Mouse (Mus musculus) midbrain, embryonic 11.5 days (tissue): Measurements from ENCODE around the gene Mcrip2. TPM values are rescaled to one million over a fixed set of nuclear protein-coding genes. Genes with fewer than 3 reads are reported as not detected.
A peak's percentile ranks its signal among the peaks of the same experiment; 100 is the strongest.

ENCODE experiments used
- ATAC-seq: fragments of 200-750 bp; cut with Nextera tagmentation; 2 replicates; pipeline ENCODE4 v1.8.0; 2017; ENCODE audit warnings: moderate TSS enrichment, moderate library complexity; ENCODE audit not compliant: low FRiP score
- DNase-seq: peaks from one replicate; pipeline ENCODE4 v3.0.0; 2015; ENCODE audit warnings: low spot score; ENCODE audit errors: missing footprints
- H3K27ac ChIP-seq: fragments of 300-500 bp; sonication (generic); 2 replicates; pipeline ENCODE4 v1.5.1; 2014; ENCODE audit warnings: low read depth, low read length
- H3K27me3 ChIP-seq: fragments of 300-500 bp; sonication (generic); 2 replicates; pipeline ENCODE4 v1.6.1; 2014; ENCODE audit warnings: mild to moderate bottlenecking, low read length, moderate library complexity, mixed read lengths; ENCODE audit not compliant: control insufficient read depth, insufficient read depth
- H3K36me3 ChIP-seq: fragments of 300-500 bp; sonication (generic); 2 replicates; pipeline ENCODE4 v1.6.1; 2014; ENCODE audit warnings: mild to moderate bottlenecking, low read length, moderate library complexity, mixed read lengths; ENCODE audit not compliant: control insufficient read depth, insufficient read depth
- H3K4me1 ChIP-seq: fragments of 300-500 bp; sonication (generic); 2 replicates; pipeline ENCODE4 v1.6.1; 2014; ENCODE audit warnings: low read length; ENCODE audit not compliant: control insufficient read depth, insufficient read depth
- H3K4me2 ChIP-seq: fragments of 300-500 bp; sonication (generic); 2 replicates; pipeline ENCODE4 v1.6.1; 2014; ENCODE audit warnings: mild to moderate bottlenecking, moderate library complexity
- H3K4me3 ChIP-seq: fragments of 300-500 bp; sonication (generic); 2 replicates; pipeline ENCODE4 v1.5.1; 2014; ENCODE audit warnings: low read depth, low read length
- H3K9ac ChIP-seq: fragments of 300-500 bp; sonication (generic); 2 replicates; pipeline ENCODE4 v1.6.1; 2014; ENCODE audit warnings: low read length
- H3K9me3 ChIP-seq: fragments of 300-500 bp; sonication (generic); 2 replicates; pipeline ENCODE4 v1.6.1; 2016; ENCODE audit warnings: low read length; ENCODE audit not compliant: control insufficient read depth
- WGBS: fragments of 180-500 bp; shearing (Covaris S2); extraction: QIAGEN DNeasy Blood & Tissue Kit; methylation state at CpG from one replicate; pipeline ENCODE4 v1.1.7; 2014; 5-methylcytosine and 5-hydroxymethylcytosine counted together
- polyA plus RNA-seq: library from polyadenylated mRNA; unstranded; fragments of >200 nt; fragmentation: Nextera tagmentation; extraction: Ambion mirVana; gene quantifications from 2 replicates; pipeline ENCODE4 v1.2.1, GENCODE M21; 2014

Gene Mcrip2
- polyA plus RNA-seq, 1 experiment from 2014 or later: 7.0 TPM

DNA sequence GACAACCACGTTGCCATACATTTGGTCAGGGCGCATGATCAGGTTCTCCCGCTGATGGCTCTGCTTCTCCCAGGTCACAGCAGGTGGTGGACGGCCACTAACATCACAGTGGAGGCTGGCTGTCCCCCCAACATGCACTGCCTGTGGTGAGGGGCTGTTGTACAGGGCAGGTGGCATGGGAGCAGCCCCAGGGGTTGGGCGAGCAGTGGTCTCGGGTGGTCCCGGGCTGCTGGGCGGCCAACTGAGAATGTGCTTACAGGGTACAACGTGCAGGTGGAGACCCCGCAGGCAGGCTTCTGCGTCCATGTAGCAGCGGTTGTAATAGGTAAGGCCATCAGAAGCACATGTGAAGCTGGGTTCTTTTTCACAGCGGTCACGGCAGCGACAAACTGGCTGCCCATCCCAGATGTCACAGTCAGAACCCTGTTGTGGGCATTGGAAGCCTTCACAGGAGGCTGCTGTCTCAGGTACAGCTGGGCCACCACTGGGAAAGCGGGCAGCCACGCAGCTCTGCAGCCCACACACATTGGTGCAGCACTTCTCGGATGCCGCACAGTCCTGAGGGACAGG is 10.1 kb upstream of the Mcrip2 start:
- Histone ChIP-seq H3K4me1 (peaks cover 45% of the 10 kb centered on the region), H3K4me3 (no peak overlapping the region), H3K27ac (no peak overlapping the region), H3K9ac (no peak overlapping the region), H3K4me2 (no peak overlapping the region), H3K9me3 (no peaks in the 10 kb centered on the region), H3K27me3 (no peaks in the 10 kb centered on the region), H3K36me3 (no peaks in the 10 kb centered on the region)
- peak; percentile 78 for DNase-seq
- no peak for ATAC-seq
- 82% methylated on average over 19 of the region's 19 CpGs for WGBS

- WGBS: 93% methylated on average over 32 of the region's 32 CpGs
Measured at GRCm38 (mm10) chr17:25877741-25878610, 9.4 kb upstream of the Mcrip2 start.

GRCm38 (mm10) chr17:25877025-25877424 is 8.5 kb upstream of the Mcrip2 start:
- ATAC-seq (no peak), DNase-seq (no peak)
- Histone ChIP-seq H3K4me1 (peaks cover 38% of the 10 kb centered on the region), H3K27me3 (no peaks in the 10 kb centered on the region), H3K4me3 (no peak overlapping the region), H3K36me3 (no peaks in the 10 kb centered on the region), H3K27ac (no peak overlapping the region), H3K4me2 (no peak overlapping the region), H3K9ac (no peak overlapping the region; the same call in 1 of the 2 replicates), H3K9me3 (no peaks in the 10 kb centered on the region)
- WGBS: 92% methylated on average over 3 of the region's 3 CpGs

More at GRCm38 (mm10) chr17:25877741-25878610, 9.4 kb upstream of the Mcrip2 start:
- no peaks in the 10 kb centered on the region for H3K36me3 ChIP-seq
- H3K27ac ChIP-seq: no peak overlapping the region
- H3K27me3 ChIP-seq: no peaks in the 10 kb centered on the region
- DNase-seq (no peak), ATAC-seq (no peak)
- H3K9me3 ChIP-seq: no peaks in the 10 kb centered on the region
- H3K4me3 ChIP-seq: no peak overlapping the region
- no peak overlapping the region for H3K9ac ChIP-seq
- H3K4me2 ChIP-seq: no peak overlapping the region
- H3K4me1 ChIP-seq: peaks cover 45% of the 10 kb centered on the region

GRCm38 (mm10) chr17:25876347-25876915 is 7.9 kb upstream of the Mcrip2 start:
- 53% methylated on average over 10 of the region's 10 CpGs for WGBS
- Histone ChIP-seq H3K4me3 (peak overlapping the region; percentile 80), H3K27ac (no peak overlapping the region), H3K4me1 (peaks cover 32% of the 10 kb centered on the region), H3K9me3 (no peaks in the 10 kb centered on the region), H3K9ac (peak overlapping the region; percentile 78), H3K27me3 (no peaks in the 10 kb centered on the region), H3K4me2 (peak overlapping the region; percentile 90), H3K36me3 (no peaks in the 10 kb centered on the region)
- DNase-seq: peak; percentile 84
- no peak for ATAC-seq

DNA sequence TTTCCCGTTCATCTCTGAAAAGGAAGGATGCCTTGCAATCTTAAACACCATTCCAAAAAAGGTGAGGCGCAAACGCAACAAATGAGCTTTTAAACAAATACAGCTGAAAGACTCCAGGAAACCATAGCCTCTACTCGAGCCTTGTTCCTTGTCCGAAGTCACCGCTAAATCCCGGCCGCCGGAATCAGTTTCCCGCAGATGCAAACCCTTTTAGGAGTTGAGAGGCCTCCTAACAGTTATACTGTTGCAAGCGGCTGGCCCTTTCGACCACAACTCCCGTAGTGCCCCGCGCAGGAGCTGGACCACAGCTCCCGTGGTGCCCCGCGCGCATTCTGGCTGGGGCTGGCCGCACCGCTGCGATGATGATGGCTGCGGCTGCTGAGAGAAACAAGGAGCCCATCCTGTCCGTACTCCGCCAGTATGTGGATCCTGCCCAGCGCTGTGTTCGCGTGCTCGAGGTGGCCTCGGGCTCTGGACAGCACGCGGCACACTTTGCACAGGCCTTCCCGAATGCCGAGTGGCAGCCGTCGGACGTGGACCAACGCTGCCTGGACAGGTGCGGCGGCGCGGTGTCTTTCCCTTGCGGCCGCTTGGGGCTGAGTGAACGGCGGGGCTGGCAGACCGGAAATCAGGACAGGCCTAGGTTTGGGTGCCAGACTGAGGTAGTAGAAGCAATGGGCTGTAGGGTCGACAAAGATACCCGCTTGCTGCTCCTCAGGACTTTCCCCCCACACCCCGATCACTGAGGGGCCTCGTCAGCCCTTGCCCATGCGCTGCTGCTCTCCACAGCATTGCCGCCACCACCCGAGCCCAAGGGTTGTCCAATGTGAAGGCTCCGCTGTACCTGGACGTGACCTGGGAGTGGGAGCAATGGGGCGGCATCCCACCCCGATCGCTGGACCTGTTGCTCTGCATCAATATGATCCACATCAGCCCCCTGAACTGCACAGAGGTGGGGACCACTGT is 6.9 kb upstream of the Mcrip2 start:
- Histone ChIP-seq H3K9ac (peak overlapping the region; percentile 78), H3K9me3 (no peaks in the 10 kb centered on the region), H3K4me2 (peak overlapping the region; percentile 90), H3K27me3 (no peaks in the 10 kb centered on the region), H3K4me1 (peaks cover 23% of the 10 kb centered on the region), H3K27ac (peak overlapping the region; percentile 85), H3K36me3 (no peaks in the 10 kb centered on the region), H3K4me3 (peak overlapping the region; percentile 80)
- DNase-seq: peak; percentile 98
- ATAC-seq: peak; percentile 90
- WGBS: 1% methylated on average over 59 of the region's 59 CpGs

DNA sequence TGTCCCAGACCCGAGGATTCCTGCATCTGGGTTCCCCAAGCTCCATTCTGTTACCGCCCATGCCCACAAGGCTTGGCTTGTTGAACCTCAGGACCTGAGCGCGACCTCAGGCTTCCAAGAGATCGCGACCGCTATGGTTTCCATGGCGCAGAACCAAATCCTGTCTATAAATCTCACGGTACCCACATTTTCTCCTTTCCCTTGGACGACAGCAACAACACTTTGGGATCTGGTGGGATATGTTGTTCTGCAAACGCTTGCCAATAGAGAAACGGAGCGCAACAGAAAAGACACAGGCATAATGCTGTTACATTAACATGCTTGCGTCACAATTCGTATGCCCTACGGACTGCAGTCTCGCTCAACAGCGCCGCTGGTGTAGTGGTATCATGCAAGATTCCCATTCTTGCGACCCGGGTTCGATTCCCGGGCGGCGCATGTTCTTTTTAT is 6.2 kb upstream of the Mcrip2 start, which contains the start of gene Mettl26:
Gene Mettl26 (plus strand): TSS at position 354 of the 450 bp plus-strand sequence.
- peak within 1 kb of the TSS; percentile 80 for H3K4me3 ChIP-seq
- H3K4me2 ChIP-seq: peak within 1 kb of the TSS; percentile 90
- no peaks in the 10 kb centered on the region for H3K9me3 ChIP-seq
- WGBS: under 1% methylated on average over 25 of the region's 25 CpGs
- H3K9ac ChIP-seq: peak within 1 kb of the TSS; percentile 78
- no peaks in the 10 kb centered on the region for H3K27me3 ChIP-seq
- H3K27ac ChIP-seq: peak within 1 kb of the TSS; percentile 85
- H3K4me1 ChIP-seq: peaks cover 16% of the 10 kb centered on the region
- ATAC-seq: peak; percentile 73
- DNase-seq: peak; percentile 100
- H3K36me3 ChIP-seq: no peaks in the 10 kb centered on the region

DNA sequence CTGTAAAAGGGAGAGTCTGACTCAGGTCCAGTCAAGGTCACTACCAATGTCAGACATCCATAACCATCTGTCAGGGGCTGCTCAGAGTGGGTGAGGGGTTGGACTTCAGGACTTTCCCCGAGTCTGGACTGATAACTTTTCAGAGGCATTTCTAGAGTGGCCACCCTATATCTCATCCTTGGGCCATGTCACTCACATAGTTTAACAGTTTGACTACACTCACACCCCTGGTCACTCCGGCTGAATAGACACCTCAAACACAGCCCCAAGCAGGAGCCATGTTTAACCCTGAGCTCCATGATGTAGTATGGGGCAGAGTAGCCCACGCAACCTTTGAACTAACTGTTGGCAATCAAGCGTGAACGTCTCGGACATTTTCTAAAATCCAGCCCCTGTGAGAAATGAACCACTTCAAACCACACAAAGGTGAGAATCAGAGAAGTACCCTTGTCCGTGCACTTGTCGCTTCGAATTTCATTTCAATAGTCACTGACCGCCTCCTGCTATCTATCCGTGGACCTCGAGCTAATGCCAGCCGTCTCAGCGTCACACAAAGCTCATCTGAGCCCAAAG is 5.7 kb upstream of the Mcrip2 start:
- H3K27me3 ChIP-seq: no peaks in the 10 kb centered on the region
- H3K4me2 ChIP-seq: peak overlapping the region; percentile 90
- H3K4me3 ChIP-seq: peak overlapping the region; percentile 80
- no peak for DNase-seq
- H3K27ac ChIP-seq: peak overlapping the region; percentile 49; the same call in 1 of the 2 replicates
- H3K4me1 ChIP-seq: peaks cover 14% of the 10 kb centered on the region
- ATAC-seq: peak; percentile 17; the same call in 1 of the 2 replicates
- 9% methylated on average over 14 of the region's 14 CpGs for WGBS
- no peaks in the 10 kb centered on the region for H3K36me3 ChIP-seq
- H3K9ac ChIP-seq: peak overlapping the region; percentile 57
- H3K9me3 ChIP-seq: no peaks in the 10 kb centered on the region
